Mouse (Mus musculus) liver, embryonic 16.5 days (tissue): Measurements from ENCODE around the gene Hist1h2bk. TPM values are rescaled to one million over a fixed set of nuclear protein-coding genes. Genes with fewer than 3 reads are reported as not detected.
A peak's percentile ranks its signal among the peaks of the same experiment; 100 is the strongest.
"Not testable (repeated sequence)": the region's sequence is repeated elsewhere in the genome, so short reads cannot be mapped to it uniquely, and the experiment has no call there.

Source experiments
- ATAC-seq: fragments of 200-750 bp; cut with Nextera tagmentation; 2 replicates; pipeline ENCODE4 v1.8.0; 2017; ENCODE audit warnings: low read depth, mild to moderate bottlenecking, moderate number of reproducible peaks, moderate library complexity
- H3K27ac ChIP-seq: fragments of 300-500 bp; sonication (generic); 2 replicates; pipeline ENCODE4 v1.5.1; 2014; ENCODE audit warnings: mild to moderate bottlenecking, low read length
- H3K27me3 ChIP-seq: fragments of 300-500 bp; sonication (generic); 2 replicates; pipeline ENCODE4 v1.6.1; 2014; ENCODE audit warnings: low read depth, low read length, mixed read lengths; ENCODE audit not compliant: control insufficient read depth, insufficient read depth
- H3K36me3 ChIP-seq: fragments of 300-500 bp; sonication (generic); 2 replicates; pipeline ENCODE4 v1.6.1; 2014; ENCODE audit warnings: mild to moderate bottlenecking; ENCODE audit not compliant: control insufficient read depth, insufficient read depth
- H3K4me1 ChIP-seq: fragments of 300-500 bp; sonication (generic); 2 replicates; pipeline ENCODE4 v1.6.1; 2014; ENCODE audit warnings: low read depth, low read length, mixed read lengths; ENCODE audit not compliant: control insufficient read depth
- H3K4me2 ChIP-seq: fragments of 300-500 bp; sonication (generic); 2 replicates; pipeline ENCODE4 v1.6.1; 2014; ENCODE audit warnings: low read depth, low read length, mixed read lengths
- H3K4me3 ChIP-seq: fragments of 300-500 bp; sonication (generic); 2 replicates; pipeline ENCODE4 v1.5.1; 2014; ENCODE audit warnings: low read depth, mild to moderate bottlenecking, low read length
- H3K9ac ChIP-seq: fragments of 300-500 bp; sonication (generic); 2 replicates; pipeline ENCODE4 v1.6.1; 2014; ENCODE audit warnings: low read depth, low read length
- H3K9me3 ChIP-seq: fragments of 300-500 bp; sonication (generic); replicated peaks from 2 replicates; pipeline ENCODE4 v1.6.1; 2016; ENCODE audit warnings: low read length; ENCODE audit not compliant: control insufficient read depth
- WGBS: fragments of 180-500 bp; shearing (Covaris S2); extraction: QIAGEN DNeasy Blood & Tissue Kit; methylation state at CpG from one replicate; pipeline ENCODE4 v1.1.7; 2014; ENCODE audit not compliant: insufficient replicate concordance; 5-methylcytosine and 5-hydroxymethylcytosine counted together
- polyA plus RNA-seq: library from polyadenylated mRNA; unstranded; fragments of >200 nt; fragmentation: Nextera tagmentation; extraction: Ambion mirVana; gene quantifications from 2 replicates; pipeline ENCODE4 v1.2.1, GENCODE M21; 2015

The Hist1h2bk gene
- polyA plus RNA-seq, 1 experiment from 2014 or later, result 2.9 TPM

- H3K4me1 ChIP-seq, result peaks cover 28% of the 10 kb centered on the region
- not testable (repeated sequence) for H3K36me3 ChIP-seq, H3K9me3 ChIP-seq, H3K27me3 ChIP-seq
- peak within 1 kb of the TSS; percentile 68 for H3K9ac ChIP-seq
- H3K4me3 ChIP-seq, result peak within 1 kb of the TSS; percentile 60
- WGBS, result under 1% methylated on average over 34 of the region's 80 CpGs
- H3K27ac ChIP-seq, result peak within 1 kb of the TSS; percentile 97
- H3K4me2 ChIP-seq, result peak within 1 kb of the TSS; percentile 68
- ATAC-seq, result peak; percentile 77
These were observed 7.2 kb downstream of the Hist1h2bk start, which contains the start of the genes Hist1h2ag and Hist1h2bj for GRCm38 (mm10) chr13:22042568-22043502. Hist1h2ag (minus strand) TSS chr13:22042944. Hist1h2bj (plus strand) TSS chr13:22043214.

GRCm38 (mm10) chr13:22043503-22044431 is 8.1 kb downstream of the Hist1h2bk start:
- peak overlapping the region; percentile 95 for H3K27ac ChIP-seq
- H3K36me3 ChIP-seq, result no peaks in the 10 kb centered on the region
- peak overlapping the region; percentile 67 for H3K4me2 ChIP-seq
- peak overlapping the region; percentile 56 for H3K4me3 ChIP-seq
- peak; percentile 7 for ATAC-seq
- H3K27me3 ChIP-seq, result no peaks in the 10 kb centered on the region
- H3K4me1 ChIP-seq, result peaks cover 24% of the 10 kb centered on the region
- WGBS, result under 1% methylated on average over 9 of the region's 14 CpGs
- H3K9ac ChIP-seq, result peak overlapping the region; percentile 68
- H3K9me3 ChIP-seq, result no peaks in the 10 kb centered on the region

GRCm38 (mm10) chr13:22044432-22045155 is 8.9 kb downstream of the Hist1h2bk start:
- Histone ChIP-seq H3K4me2 (peak overlapping the region; percentile 67), H3K36me3 (no peaks in the 10 kb centered on the region), H3K9ac (peak overlapping the region; percentile 68), H3K27ac (peak overlapping the region; percentile 95), H3K4me3 (peak overlapping the region; percentile 56), H3K4me1 (peaks cover 28% of the 10 kb centered on the region), H3K27me3 (no peaks in the 10 kb centered on the region), H3K9me3 (no peaks in the 10 kb centered on the region)
- 85% methylated on average over 6 of the region's 6 CpGs for WGBS
- no peak for ATAC-seq

- Histone ChIP-seq H3K36me3 (no peaks in the 10 kb centered on the region), H3K4me2 (peak overlapping the region; percentile 67; the same call in 1 of the 2 replicates), H3K27me3 (no peaks in the 10 kb centered on the region), H3K9me3 (no peaks in the 10 kb centered on the region), H3K9ac (peak overlapping the region; percentile 68), H3K27ac (peak overlapping the region; percentile 45), H3K4me3 (peak overlapping the region; percentile 9; the same call in 1 of the 2 replicates), H3K4me1 (peaks cover 28% of the 10 kb centered on the region)
- 35% methylated on average over 2 of the region's 2 CpGs for WGBS
- no peak for ATAC-seq
These were observed 9.6 kb downstream of the Hist1h2bk start for GRCm38 (mm10) chr13:22045311-22045710.

GRCm38 (mm10) chr13:22049041-22049440 is 13.4 kb downstream of the Hist1h2bk start:
- H3K27me3 ChIP-seq, result no peaks in the 10 kb centered on the region
- no peak overlapping the region for H3K27ac ChIP-seq
- no peak overlapping the region for H3K4me3 ChIP-seq
- no peak for ATAC-seq
- no peaks in the 10 kb centered on the region for H3K36me3 ChIP-seq
- 62% methylated on average over 2 of the region's 2 CpGs for WGBS
- H3K4me1 ChIP-seq, result peaks cover 31% of the 10 kb centered on the region
- H3K4me2 ChIP-seq, result no peak overlapping the region
- H3K9me3 ChIP-seq, result no peaks in the 10 kb centered on the region
- no peak overlapping the region for H3K9ac ChIP-seq

GRCm38 (mm10) chr13:22049737-22050440 is 14.2 kb downstream of the Hist1h2bk start:
- H3K27me3 ChIP-seq, result no peaks in the 10 kb centered on the region
- H3K4me3 ChIP-seq, result peak overlapping the region; percentile 63
- peak overlapping the region; percentile 85 for H3K4me2 ChIP-seq
- no peaks in the 10 kb centered on the region for H3K9me3 ChIP-seq
- WGBS, result under 1% methylated on average over 14 of the region's 14 CpGs
- no peaks in the 10 kb centered on the region for H3K36me3 ChIP-seq
- H3K9ac ChIP-seq, result peak overlapping the region; percentile 63
- peak overlapping the region; percentile 50 for H3K27ac ChIP-seq
- H3K4me1 ChIP-seq, result peaks cover 25% of the 10 kb centered on the region
- ATAC-seq, result no peak

- Histone ChIP-seq H3K9ac (peak overlapping the region; percentile 66), H3K4me3 (peak overlapping the region; percentile 63), H3K4me1 (peaks cover 18% of the 10 kb centered on the region), H3K27ac (peak overlapping the region; percentile 70), H3K27me3 (no peaks in the 10 kb centered on the region), H3K36me3 (no peaks in the 10 kb centered on the region), H3K4me2 (peak overlapping the region; percentile 85), H3K9me3 (no peaks in the 10 kb centered on the region)
- peak; percentile 94 for ATAC-seq
- under 1% methylated on average over 52 of the region's 52 CpGs for WGBS
These were observed 15.2 kb downstream of the Hist1h2bk start for GRCm38 (mm10) chr13:22050591-22051522.
